Mouse (Mus musculus) cerebellum, adult 2 months (tissue): Measurements from ENCODE around the gene Nrxn2.

Source experiments
- CTCF ChIP-seq: fragments of 200-500 bp; IDR thresholded peaks from 2 replicates; pipeline ENCODE4 v1.5.1; 2011; ENCODE audit warnings: low read depth, mild to moderate bottlenecking, control low read depth, low read length, moderate library complexity, borderline replicate concordance; ENCODE audit not compliant: insufficient read depth
- POLR2A ChIP-seq: fragments of 200-500 bp; IDR thresholded peaks from 2 replicates; pipeline ENCODE4 v1.6.1; 2011; ENCODE audit warnings: low read length, control low read depth, borderline replicate concordance; ENCODE audit not compliant: insufficient read depth

DNA sequence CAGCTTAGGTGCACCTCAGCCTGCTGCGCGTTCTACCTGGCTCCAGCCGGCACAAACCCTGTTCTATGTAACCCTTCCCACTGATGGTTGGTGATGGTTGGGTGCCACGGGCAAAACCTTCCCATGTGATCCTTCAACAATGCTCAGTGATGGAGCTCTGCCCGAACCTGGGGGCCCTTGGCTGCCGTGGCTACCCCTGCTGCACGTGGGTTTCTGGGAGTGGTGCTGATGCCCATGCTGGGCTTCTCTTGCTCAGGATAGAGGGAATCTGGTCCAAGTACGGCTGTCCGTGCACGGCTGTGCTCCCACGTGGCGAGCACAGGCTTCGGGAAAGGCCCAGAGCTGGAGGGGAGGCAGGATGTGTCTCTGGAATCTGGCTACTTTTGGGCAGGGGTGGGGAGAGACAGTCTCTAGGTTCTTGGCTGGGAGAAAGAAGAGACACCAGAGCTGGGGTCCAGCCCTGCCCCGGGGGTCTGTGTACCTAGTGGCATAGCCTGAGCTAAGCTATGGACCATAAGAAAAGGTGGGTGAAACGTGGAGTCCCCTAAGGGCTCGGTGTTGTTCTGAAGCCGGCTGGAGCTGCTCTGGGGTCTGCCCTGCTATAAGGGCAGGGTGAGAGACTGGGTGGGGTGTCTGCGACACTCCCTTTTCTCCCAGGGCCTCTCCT lies 76.1 kb downstream of the Nrxn2 start:
- TF ChIP-seq POLR2A (no peak), CTCF (no peak)
